Comparison of ENCODE assay signal across 18 mouse cellular contexts in the genomic region with DNA sequence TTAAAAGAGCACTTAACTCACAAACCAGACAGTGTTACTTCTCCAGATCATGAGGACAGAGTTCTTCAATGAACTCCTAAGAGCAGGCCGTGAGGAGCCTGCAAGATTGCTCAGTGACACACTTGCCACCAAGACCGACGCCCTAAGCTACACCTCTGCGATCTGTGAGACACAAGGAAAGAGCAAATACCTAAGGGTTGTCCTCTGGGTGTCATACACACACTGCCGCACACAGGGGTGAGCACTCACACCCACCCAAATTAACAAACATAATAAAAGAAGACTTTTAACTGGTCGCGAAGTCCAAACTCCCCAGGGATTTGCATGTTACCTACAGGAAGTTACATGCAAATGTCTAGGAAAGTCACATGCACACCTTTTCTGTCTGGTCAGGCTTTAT.
"Had no signal": no experiment of that assay in that cellular context is flagged by ENCODE, and none has a peak within 500 bp of the region (broad histone marks: within the 10 kb centered on the region; RNA-seq: fewer than 3 reads in every experiment).

No protein-coding gene starts in this region.

- H3K4me3 ChIP-seq: liver, embryonic 15.5 days; lung, embryonic 15.5 days; megakaryocyte, embryonic 14.5 days; midbrain, embryonic 12.5 days; neural tube, embryonic 12.5 days had no signal

- H3K36me3 ChIP-seq: liver, embryonic 15.5 days; lung, embryonic 15.5 days; midbrain, embryonic 12.5 days; neural tube, embryonic 12.5 days had no signal

- H3K9ac ChIP-seq: liver, embryonic 15.5 days; liver, postnatal 0 days; lung, embryonic 15.5 days; midbrain, embryonic 12.5 days; neural tube, embryonic 12.5 days had no signal

- H3K4me2 ChIP-seq: liver, embryonic 15.5 days; lung, embryonic 15.5 days; midbrain, embryonic 12.5 days; neural tube, embryonic 12.5 days had no signal

- H3K9me3 ChIP-seq: liver, embryonic 15.5 days; lung, embryonic 15.5 days; midbrain, embryonic 12.5 days; neural tube, embryonic 12.5 days had no signal

- ATAC-seq: liver, postnatal 0 days; lung, postnatal 0 days had no signal

- H3K27ac ChIP-seq: liver, embryonic 15.5 days; lung, embryonic 15.5 days; macrophage; midbrain, embryonic 12.5 days; neural tube, embryonic 12.5 days had no signal

- DNase-seq: liver, postnatal 0 days; lung, adult 2 months; lung, postnatal 14 days; lung, postnatal 36 days; midbrain, embryonic 14.5 days; right cerebral cortex, postnatal 25 days; right cerebral cortex, postnatal 4 days; spleen, adult 18-20 months; thymus, adult 18-20 months; thymus, postnatal 14 days; thymus, postnatal 36 days had no signal

- H3K27me3 ChIP-seq: liver, embryonic 15.5 days; lung, embryonic 15.5 days; megakaryocyte, embryonic 14.5 days; midbrain, embryonic 12.5 days; neural tube, embryonic 12.5 days had no signal

- H3K4me1 ChIP-seq: liver, embryonic 15.5 days; megakaryocyte, embryonic 14.5 days; midbrain, embryonic 12.5 days; neural tube, embryonic 12.5 days had no signal
